Mouse (Mus musculus) liver, adult 2 months (tissue): ENCODE results near the gene Tnip2.

Experiments
- CTCF ChIP-seq: fragments of 200-500 bp; IDR thresholded peaks from 2 replicates; pipeline ENCODE4 v1.5.1; 2011; ENCODE audit warnings: low read depth, low read length, control low read depth
- POLR2A ChIP-seq: fragments of 200-500 bp; IDR thresholded peaks from 2 replicates; pipeline ENCODE4 v1.6.1; 2011; ENCODE audit warnings: low read length, control low read depth; ENCODE audit not compliant: insufficient read depth; ENCODE audit errors: extremely low read depth

DNA sequence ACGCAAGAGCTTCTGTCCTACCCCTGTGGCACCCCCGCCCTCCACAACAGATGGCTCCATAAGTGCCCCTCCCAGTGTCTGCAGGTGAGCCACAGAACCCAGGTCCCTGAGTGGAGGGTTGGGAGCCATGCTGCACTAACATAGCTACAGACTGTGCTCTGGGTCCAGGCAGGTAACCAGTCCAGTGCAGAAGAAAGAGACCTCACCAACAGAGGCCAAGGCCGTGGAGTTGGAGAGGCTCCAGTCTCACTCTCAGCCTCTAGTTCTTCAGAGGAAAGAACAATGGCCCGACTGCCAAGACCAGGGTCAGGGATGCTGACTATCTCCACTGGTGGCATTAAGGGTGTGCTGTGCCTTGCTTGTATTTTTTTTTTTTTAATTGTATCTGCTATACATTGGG, 52.5 kb downstream of the Tnip2 start:
- TF ChIP-seq CTCF (no peak), POLR2A (no peak)
